Mouse (Mus musculus): ENCODE data around the gene Slc6a17.

Gene Slc6a17

DNA sequence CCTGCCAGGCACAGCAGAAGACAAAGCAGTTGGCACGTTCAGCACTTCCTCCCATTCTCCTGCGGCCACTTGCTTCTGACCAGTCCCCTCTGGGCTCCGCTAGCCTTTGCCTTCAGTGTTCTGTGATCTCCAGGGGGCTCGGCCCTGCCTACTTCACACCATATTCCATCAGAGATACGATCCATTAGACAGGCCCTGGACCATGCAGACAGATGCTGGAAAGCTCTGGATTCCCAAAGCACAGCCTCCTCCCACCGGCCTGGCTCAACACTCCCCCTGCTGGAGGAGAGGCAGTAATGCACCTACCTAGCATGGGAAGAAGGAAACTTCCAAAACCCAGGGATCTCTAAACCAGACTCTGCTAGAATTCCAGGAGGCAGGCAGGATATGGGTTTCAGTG lies 45.6 kb downstream of the Slc6a17 start:
- in situ Hi-C loops (cut with MboI; ENCODE audit: low sequenced_read_pairs): no loop called here

GRCm38 (mm10) chr3:107469059-107469458 lies 48.8 kb downstream of the Slc6a17 start:
- in situ Hi-C loops (cut with MboI; ENCODE audit: low sequenced_read_pairs): no loop called here

GRCm38 (mm10) chr3:107468106-107468505 lies 49.7 kb downstream of the Slc6a17 start:
- in situ Hi-C loops (cut with MboI; ENCODE audit: low sequenced_read_pairs): no loop called here

- in situ Hi-C loops (cut with MboI; ENCODE audit: low sequenced_read_pairs): no loop called here
These were observed 51.2 kb downstream of the Slc6a17 start for GRCm38 (mm10) chr3:107466577-107466976.

- in situ Hi-C loops (cut with MboI; ENCODE audit: low sequenced_read_pairs): loop anchor here (5.0 kb wide), 2 partner anchors 100 to 230 kb away; partner anchors contain the start of gene A630076J17Rik
These were observed 55.7 kb downstream of the Slc6a17 start for GRCm38 (mm10) chr3:107462160-107462559.

DNA sequence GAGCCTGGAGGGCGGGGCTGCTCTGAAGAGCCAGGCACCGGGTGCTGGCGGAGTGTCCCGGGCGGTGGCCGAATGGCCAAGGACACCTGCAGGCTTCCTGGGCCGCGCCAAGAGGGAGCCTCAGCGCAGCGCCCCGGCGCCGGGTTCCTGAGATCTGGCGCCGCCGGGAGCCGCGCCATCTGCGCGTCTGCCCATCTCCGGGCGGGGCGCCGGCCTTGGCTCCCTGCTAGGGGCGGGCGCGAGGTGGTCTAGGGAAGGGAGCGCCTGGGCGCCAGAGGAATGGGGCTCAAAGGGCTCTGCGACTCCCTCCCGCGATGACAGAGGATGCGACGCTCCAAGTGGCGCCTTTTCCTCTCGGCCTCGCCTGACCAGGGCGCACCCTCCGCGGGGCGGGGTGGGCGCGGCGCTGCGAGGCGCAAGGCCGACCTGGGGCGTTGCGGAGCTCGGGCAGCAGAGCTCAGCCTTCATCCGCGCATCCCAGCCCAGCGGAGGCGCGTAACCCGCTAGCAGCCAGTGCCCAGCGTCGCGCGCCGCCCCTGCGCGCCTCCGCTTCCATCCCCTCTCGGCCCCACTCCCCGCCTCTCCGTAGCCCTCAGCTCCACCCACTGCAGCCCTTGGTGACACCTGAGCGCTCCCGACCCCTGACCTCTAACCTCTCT lies 57.9 kb downstream of the Slc6a17 start:
- in situ Hi-C loops (cut with MboI; ENCODE audit: low sequenced_read_pairs): loop anchor here (5.0 kb wide), 2 partner anchors 98 to 228 kb away; partner anchors contain the start of gene A630076J17Rik

GRCm38 (mm10) chr3:107459196-107459772 lies 58.5 kb downstream of the Slc6a17 start, which contains the start of gene Kcnc4:
Kcnc4 (minus strand) TSS chr3:107459552.
- in situ Hi-C loops (cut with MboI; ENCODE audit: low sequenced_read_pairs): no loop called here

DNA sequence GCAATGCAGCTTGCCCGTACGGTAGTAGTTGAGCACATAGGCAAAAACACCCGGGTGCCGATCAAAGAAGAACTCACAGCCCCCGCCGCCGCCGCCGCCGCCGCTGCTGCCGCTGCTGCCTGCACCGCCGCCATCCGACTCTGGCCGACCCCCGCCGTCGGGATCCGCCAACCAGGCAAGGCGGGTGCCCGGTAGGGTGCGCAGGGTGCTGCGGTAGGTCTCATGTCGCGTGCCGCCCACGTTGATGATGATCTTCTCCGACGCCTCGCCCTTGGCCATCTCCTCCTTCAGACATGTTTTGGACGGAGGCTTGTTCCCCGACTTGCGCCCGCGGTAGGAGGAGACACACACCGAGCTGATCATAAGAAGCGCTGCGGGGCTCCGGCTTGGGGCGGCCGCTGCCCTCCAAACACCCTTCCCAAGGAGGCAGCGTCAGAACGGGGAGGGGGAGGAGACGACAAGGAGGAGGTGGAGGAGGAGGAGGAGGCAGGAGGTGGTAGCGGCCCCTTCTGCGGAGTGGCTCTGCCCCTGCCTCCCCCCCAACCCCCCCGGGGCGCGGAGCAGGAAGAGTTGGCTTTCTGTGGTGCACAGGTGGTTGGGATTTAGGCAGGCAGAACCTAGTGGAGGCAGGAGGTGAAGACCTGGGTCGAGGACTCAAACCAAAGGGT lies 59.2 kb downstream of the Slc6a17 start:
- in situ Hi-C loops (cut with MboI; ENCODE audit: low sequenced_read_pairs): no loop called here

- in situ Hi-C loops (cut with MboI; ENCODE audit: low sequenced_read_pairs): no loop called here
These were observed 59.7 kb downstream of the Slc6a17 start for GRCm38 (mm10) chr3:107458104-107458503.

GRCm38 (mm10) chr3:107454280-107454679 lies 63.5 kb downstream of the Slc6a17 start:
- in situ Hi-C loops (cut with MboI; ENCODE audit: low sequenced_read_pairs): no loop called here

DNA sequence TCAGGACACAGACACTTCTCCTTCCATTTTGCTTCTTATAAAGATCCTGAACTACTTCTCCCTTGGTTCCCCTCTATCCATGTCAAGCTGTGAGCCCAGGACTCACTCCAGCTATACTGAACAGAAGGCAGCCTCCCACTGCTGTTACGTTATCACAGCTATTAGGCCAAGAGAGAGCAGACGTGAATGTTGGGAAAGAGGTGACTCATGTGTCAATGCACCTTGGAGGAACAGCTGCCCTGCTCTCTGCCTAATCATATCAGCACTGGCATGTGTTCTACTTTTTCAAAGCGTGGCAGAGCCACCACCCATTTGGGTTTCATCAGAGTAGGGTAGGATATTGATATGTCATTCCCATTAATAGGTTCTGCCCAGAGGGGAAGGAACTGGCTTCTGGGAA lies 71.0 kb downstream of the Slc6a17 start:
- in situ Hi-C loops (cut with MboI; ENCODE audit: low sequenced_read_pairs): no loop called here

GRCm38 (mm10) chr3:107443866-107444265 lies 74.0 kb downstream of the Slc6a17 start:
- in situ Hi-C loops (cut with MboI; ENCODE audit: low sequenced_read_pairs): no loop called here

- in situ Hi-C loops (cut with MboI; ENCODE audit: low sequenced_read_pairs): no loop called here
These were observed 75.6 kb downstream of the Slc6a17 start for GRCm38 (mm10) chr3:107442191-107442590.

DNA sequence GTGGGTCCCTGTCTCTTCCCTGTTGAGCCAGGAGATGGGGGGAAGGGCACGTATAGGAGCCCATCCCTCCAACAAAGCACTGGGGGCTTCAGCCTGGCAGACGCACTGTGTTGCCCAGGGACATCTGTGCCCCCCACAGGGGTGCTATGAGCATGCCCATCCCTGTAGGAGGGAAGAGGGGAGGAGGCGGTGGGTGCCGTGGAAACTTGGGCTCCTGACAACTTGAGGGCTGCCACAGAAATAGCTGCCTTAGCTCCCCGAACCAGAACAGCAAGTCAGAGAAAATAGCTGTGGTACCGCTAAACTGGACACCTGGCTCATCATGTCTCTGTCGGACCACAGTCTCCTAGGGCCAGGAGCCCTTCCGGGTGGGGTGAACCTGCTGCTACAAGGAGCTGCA lies 76.5 kb downstream of the Slc6a17 start:
- in situ Hi-C loops (cut with MboI; ENCODE audit: low sequenced_read_pairs): no loop called here

GRCm38 (mm10) chr3:107439280-107439679 lies 78.5 kb downstream of the Slc6a17 start:
- in situ Hi-C loops (cut with MboI; ENCODE audit: low sequenced_read_pairs): no loop called here

- in situ Hi-C loops (cut with MboI; ENCODE audit: low sequenced_read_pairs): no loop called here
These were observed 80.2 kb downstream of the Slc6a17 start for GRCm38 (mm10) chr3:107437666-107438065.

DNA sequence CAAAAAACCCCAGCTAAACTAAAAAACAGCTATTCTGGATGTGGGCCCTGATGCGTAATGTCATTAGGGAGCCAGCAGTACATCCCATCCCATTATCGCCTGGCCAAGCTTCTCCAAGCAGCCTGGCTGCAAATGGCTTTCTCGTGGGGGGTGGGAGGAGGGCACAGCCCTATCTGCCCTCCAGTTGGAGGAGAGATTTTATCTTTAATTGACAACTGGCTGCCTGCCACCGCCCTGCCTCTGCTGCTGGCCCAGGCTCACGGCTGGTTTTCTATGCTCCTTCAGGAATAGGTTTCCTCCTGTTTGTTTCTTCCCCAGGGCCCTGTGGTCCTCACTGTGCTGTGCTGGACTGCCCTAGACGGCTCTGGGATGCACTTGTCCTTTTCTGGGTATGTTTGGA lies 81.4 kb downstream of the Slc6a17 start:
- in situ Hi-C loops (cut with MboI; ENCODE audit: low sequenced_read_pairs): no loop called here

GRCm38 (mm10) chr3:107433614-107434013 lies 84.2 kb downstream of the Slc6a17 start:
- in situ Hi-C loops (cut with MboI; ENCODE audit: low sequenced_read_pairs): no loop called here

DNA sequence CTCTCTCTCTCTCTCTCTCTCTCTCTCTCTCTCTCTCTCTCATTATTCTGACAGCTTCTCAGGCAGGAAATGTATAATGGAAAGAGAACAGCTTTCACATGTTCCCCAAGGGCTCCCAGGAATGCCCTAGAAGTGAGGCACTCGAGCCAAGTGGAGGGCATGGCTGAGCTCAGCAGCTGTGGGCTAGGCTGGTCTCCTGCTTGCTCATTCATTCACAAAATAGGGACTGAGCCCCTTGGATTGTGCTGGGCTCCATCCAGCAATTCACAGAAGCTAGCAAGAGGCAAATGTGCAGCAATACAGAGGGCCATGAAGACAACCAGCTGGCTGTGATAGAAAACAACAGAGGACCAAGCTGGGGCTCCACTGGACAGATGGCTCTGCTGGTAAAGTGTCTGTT lies 86.5 kb downstream of the Slc6a17 start:
- in situ Hi-C loops (cut with MboI; ENCODE audit: low sequenced_read_pairs): no loop called here

DNA sequence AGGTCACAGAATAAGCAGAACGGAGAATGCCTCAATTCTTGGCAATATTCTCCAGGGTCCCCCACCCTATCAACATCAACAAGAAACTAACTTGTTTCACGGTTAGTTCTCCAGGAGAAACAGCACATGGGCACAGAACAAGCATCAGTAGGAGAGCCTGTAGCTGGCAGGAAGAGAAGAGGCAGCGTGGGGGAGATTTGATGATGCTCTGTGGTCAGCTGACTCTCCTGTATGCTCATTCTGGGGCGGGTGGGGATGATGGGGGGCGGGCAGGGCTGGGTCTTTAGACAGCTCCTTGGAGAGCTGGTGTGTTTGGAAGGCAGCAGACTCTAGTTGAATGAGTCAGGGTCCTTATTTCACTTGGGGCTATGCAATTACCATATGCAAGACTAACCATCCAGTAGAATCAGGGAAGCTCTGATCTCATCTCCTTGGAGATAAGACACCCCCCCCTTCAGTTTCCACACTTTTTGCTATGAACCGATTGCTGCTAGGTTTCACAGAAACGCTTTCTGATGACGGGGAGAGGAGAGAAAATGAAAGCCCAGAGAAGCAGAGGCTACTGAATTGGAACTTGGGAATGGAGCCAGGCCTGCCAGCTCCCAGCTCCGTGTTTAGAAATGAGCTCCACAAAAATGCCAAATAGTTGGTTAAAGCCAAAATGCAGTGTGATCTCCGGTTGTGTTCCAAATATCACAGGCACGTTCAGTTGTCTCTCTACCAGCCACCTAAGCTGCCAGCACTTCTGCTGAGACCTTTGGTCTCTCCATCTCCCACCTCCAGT lies 93.4 kb downstream of the Slc6a17 start:
- in situ Hi-C loops (cut with MboI; ENCODE audit: low sequenced_read_pairs): no loop called here

- in situ Hi-C loops (cut with MboI; ENCODE audit: low sequenced_read_pairs): no loop called here
These were observed 97.7 kb downstream of the Slc6a17 start for GRCm38 (mm10) chr3:107420156-107420555.
